Mouse (Mus musculus): ENCODE data around the gene Bcl6. TPM values are rescaled to one million over a fixed set of nuclear protein-coding genes. Genes with fewer than 3 reads are reported as not detected.

The Bcl6 gene
- polyA plus RNA-seq, 2 experiments: 2.7 to 10.8 TPM

GRCm38 (mm10) chr16:24029965-24030672, 41.5 kb upstream of the Bcl6 start:
- no peaks in the 10 kb centered on the region for H3K27me3 ChIP-seq (ENCODE audit: control insufficient read depth, insufficient read depth, low read length)

GRCm38 (mm10) chr16:24025442-24025841, 36.8 kb upstream of the Bcl6 start:
- 64% methylated on average over 7 of the region's 7 CpGs for WGBS
- Histone ChIP-seq H3K4me2 (replicated peaks; ENCODE audit: low read depth, low read length, severe bottlenecking) (no peak overlapping the region), H3K27ac (replicated peaks; ENCODE audit: low read depth, low read length) (no peak overlapping the region), H3K4me3 (replicated peaks; ENCODE audit: low read length) (no peak overlapping the region), H3K4me1 (ENCODE audit: control insufficient read depth, insufficient read depth, low read length) (no peaks in the 10 kb centered on the region), H3K9me3 (ENCODE audit: control insufficient read depth, low read length) (no peaks in the 10 kb centered on the region), H3K9ac (ENCODE audit: low read depth, low read length, severe bottlenecking) (no peak overlapping the region), H3K36me3 (ENCODE audit: control insufficient read depth, insufficient read depth, low read length) (no peaks in the 10 kb centered on the region), H3K27me3 (ENCODE audit: control insufficient read depth, insufficient read depth, low read length) (no peaks in the 10 kb centered on the region)
- DNase-seq (ENCODE audit: low spot score): no peak
- ATAC-seq (ENCODE audit: low FRiP score, low read depth): no peak
- TF ChIP-seq POLR2A (IDR thresholded peaks at IDR 0.05; ENCODE audit: borderline replicate concordance, extremely low read depth, insufficient read depth, insufficient read length): no peak

More at GRCm38 (mm10) chr16:24029965-24030672, 41.5 kb upstream of the Bcl6 start:
- Histone ChIP-seq H3K4me1 (ENCODE audit: control insufficient read depth, insufficient read depth, low read length) (no peaks in the 10 kb centered on the region), H3K4me2 (replicated peaks; ENCODE audit: low read depth, low read length, severe bottlenecking) (no peak overlapping the region), H3K9ac (ENCODE audit: low read depth, low read length, severe bottlenecking) (no peak overlapping the region), H3K9me3 (ENCODE audit: control insufficient read depth, low read length) (no peaks in the 10 kb centered on the region), H3K4me3 (replicated peaks; ENCODE audit: low read length) (no peak overlapping the region), H3K27ac (replicated peaks; ENCODE audit: low read depth, low read length) (no peak overlapping the region), H3K36me3 (ENCODE audit: control insufficient read depth, insufficient read depth, low read length) (no peaks in the 10 kb centered on the region)
- no peak for DNase-seq (ENCODE audit: low spot score)
- ATAC-seq (ENCODE audit: low FRiP score, low read depth): no peak
- WGBS: 55% methylated on average over 2 of the region's 2 CpGs
- no peak for TF ChIP-seq POLR2A (IDR thresholded peaks at IDR 0.05; ENCODE audit: borderline replicate concordance, extremely low read depth, insufficient read depth, insufficient read length)

DNA sequence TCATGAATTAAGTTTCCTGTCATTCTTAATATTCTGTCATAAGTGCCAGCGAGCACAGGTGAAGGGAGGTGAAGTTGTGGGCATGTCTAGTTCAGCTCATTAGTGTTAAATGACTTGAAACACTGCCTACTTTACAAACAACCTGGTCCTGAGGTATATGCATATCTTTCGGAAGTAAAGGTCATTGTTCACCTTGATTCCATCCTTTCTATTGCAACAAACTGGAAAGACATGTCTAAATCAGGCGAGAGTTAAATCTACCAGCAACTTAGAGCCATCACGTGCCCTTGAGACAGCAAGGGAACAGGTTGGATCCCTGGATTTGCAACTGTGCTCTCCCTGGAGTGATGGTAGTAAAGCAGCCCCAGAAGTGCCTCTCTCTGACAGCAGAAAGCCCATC, 34.0 kb upstream of the Bcl6 start:
- Histone ChIP-seq H3K27ac (replicated peaks; ENCODE audit: low read depth, low read length) (no peak overlapping the region), H3K36me3 (ENCODE audit: control insufficient read depth, insufficient read depth, low read length) (no peaks in the 10 kb centered on the region), H3K27me3 (ENCODE audit: control insufficient read depth, insufficient read depth, low read length) (no peaks in the 10 kb centered on the region), H3K4me1 (ENCODE audit: control insufficient read depth, insufficient read depth, low read length) (no peaks in the 10 kb centered on the region), H3K9ac (ENCODE audit: low read depth, low read length, severe bottlenecking) (no peak overlapping the region), H3K4me3 (replicated peaks; ENCODE audit: low read length) (no peak overlapping the region), H3K4me2 (replicated peaks; ENCODE audit: low read depth, low read length, severe bottlenecking) (no peak overlapping the region), H3K9me3 (ENCODE audit: control insufficient read depth, low read length) (no peaks in the 10 kb centered on the region)
- DNase-seq (ENCODE audit: low spot score) (no peak), ATAC-seq (ENCODE audit: low FRiP score, low read depth) (no peak)
- TF ChIP-seq POLR2A (IDR thresholded peaks at IDR 0.05; ENCODE audit: borderline replicate concordance, extremely low read depth, insufficient read depth, insufficient read length): no peak
- WGBS: 80% methylated on average over 4 of the region's 4 CpGs

GRCm38 (mm10) chr16:24021722-24022121, 33.1 kb upstream of the Bcl6 start:
- WGBS: 50% methylated on average over 1 of the region's 1 CpGs
- no peak for ATAC-seq (ENCODE audit: low FRiP score, low read depth)
- Histone ChIP-seq H3K27ac (replicated peaks; ENCODE audit: low read depth, low read length) (no peak overlapping the region), H3K4me1 (ENCODE audit: control insufficient read depth, insufficient read depth, low read length) (no peaks in the 10 kb centered on the region), H3K36me3 (ENCODE audit: control insufficient read depth, insufficient read depth, low read length) (no peaks in the 10 kb centered on the region), H3K27me3 (ENCODE audit: control insufficient read depth, insufficient read depth, low read length) (no peaks in the 10 kb centered on the region), H3K4me2 (replicated peaks; ENCODE audit: low read depth, low read length, severe bottlenecking) (no peak overlapping the region), H3K9ac (ENCODE audit: low read depth, low read length, severe bottlenecking) (no peak overlapping the region), H3K9me3 (ENCODE audit: control insufficient read depth, low read length) (no peaks in the 10 kb centered on the region), H3K4me3 (replicated peaks; ENCODE audit: low read length) (no peak overlapping the region)
- no peak for DNase-seq (ENCODE audit: low spot score)
- TF ChIP-seq POLR2A (IDR thresholded peaks at IDR 0.05; ENCODE audit: borderline replicate concordance, extremely low read depth, insufficient read depth, insufficient read length): no peak

DNA sequence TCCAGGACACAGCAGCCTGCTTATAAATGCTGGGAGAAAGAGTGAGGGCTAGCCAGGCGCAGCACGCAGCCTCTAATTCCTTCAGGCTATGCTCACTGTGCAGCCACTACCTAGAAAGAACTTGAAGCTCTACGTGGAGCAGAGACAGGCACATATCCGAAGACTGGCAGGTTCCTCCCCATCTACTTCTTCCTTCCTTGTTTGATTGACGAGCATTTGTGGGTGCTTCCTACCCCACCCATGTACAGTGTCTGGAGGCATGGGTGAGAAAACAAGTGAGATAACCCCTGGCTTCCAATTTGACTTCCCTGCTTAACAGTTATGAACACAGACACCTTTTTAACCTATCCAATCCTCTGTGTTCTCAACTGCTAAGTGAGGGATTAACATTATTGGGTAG, 28.1 kb upstream of the Bcl6 start:
- TF ChIP-seq POLR2A (IDR thresholded peaks at IDR 0.05; ENCODE audit: borderline replicate concordance, extremely low read depth, insufficient read depth, insufficient read length): no peak
- DNase-seq (ENCODE audit: low spot score): no peak
- Histone ChIP-seq H3K36me3 (ENCODE audit: control insufficient read depth, insufficient read depth, low read length) (no peaks in the 10 kb centered on the region), H3K9me3 (ENCODE audit: control insufficient read depth, low read length) (no peaks in the 10 kb centered on the region), H3K9ac (ENCODE audit: low read depth, low read length, severe bottlenecking) (no peak overlapping the region), H3K4me1 (ENCODE audit: control insufficient read depth, insufficient read depth, low read length) (no peaks in the 10 kb centered on the region), H3K27ac (replicated peaks; ENCODE audit: low read depth, low read length) (no peak overlapping the region), H3K4me3 (replicated peaks; ENCODE audit: low read length) (no peak overlapping the region), H3K27me3 (ENCODE audit: control insufficient read depth, insufficient read depth, low read length) (no peaks in the 10 kb centered on the region), H3K4me2 (replicated peaks; ENCODE audit: low read depth, low read length, severe bottlenecking) (no peak overlapping the region)
- ATAC-seq (ENCODE audit: low FRiP score, low read depth): no peak
- WGBS: 52% methylated on average over 5 of the region's 5 CpGs
